Mouse (Mus musculus) ES-E14 (cell line): ENCODE data around the gene Klhdc7b. TPM values are rescaled to one million over a fixed set of nuclear protein-coding genes. Genes with fewer than 3 reads are reported as not detected.

Source experiments
- DNase-seq: peaks from one replicate; pipeline ENCODE4 v3.0.0-alpha.2; 2013; ENCODE audit warnings: low read depth, low spot score
- H3K27ac ChIP-seq: 2 replicates; pipeline ENCODE4 v1.5.1; 2012; ENCODE audit warnings: low read depth, mild to moderate bottlenecking, low read length, moderate library complexity, mixed read lengths; ENCODE audit not compliant: poor library complexity, insufficient read depth, severe bottlenecking
- H3K36me3 ChIP-seq: 2 replicates; pipeline ENCODE4 v1.6.1; 2012; ENCODE audit warnings: mild to moderate bottlenecking, low read length, moderate library complexity, mixed read lengths; ENCODE audit not compliant: control insufficient read depth, poor library complexity, insufficient read depth, severe bottlenecking
- H3K4me1 ChIP-seq, 2 experiments: fragments of 150-350 bp in 1 of 2; sonication (generic) in 1 of 2; 2 replicates each; pipeline ENCODE4 v1.6.1; 2012; ENCODE audit warnings: low read length in 2 of 2, mild to moderate bottlenecking in 1 of 2, mixed read lengths in 1 of 2; ENCODE audit not compliant: control insufficient read depth in 2 of 2, insufficient read depth in 2 of 2, poor library complexity in 1 of 2
- H3K4me3 ChIP-seq, 2 experiments: fragments of 150-350 bp in 1 of 2; sonication (generic) in 1 of 2; 2 replicates each; pipeline ENCODE4 v1.5.1; 2012; ENCODE audit warnings: low read length in 2 of 2, low read depth in 1 of 2, mild to moderate bottlenecking in 1 of 2, mixed read lengths in 1 of 2; ENCODE audit not compliant: insufficient read depth in 1 of 2, poor library complexity in 1 of 2, severe bottlenecking in 1 of 2
- H3K9ac ChIP-seq: 2 replicates; pipeline ENCODE4 v1.6.1; 2012; ENCODE audit warnings: low read depth, mild to moderate bottlenecking, low read length, mixed read lengths; ENCODE audit not compliant: poor library complexity, insufficient read depth, severe bottlenecking
- H3K9me3 ChIP-seq: fragments of 150-350 bp; sonication (generic); 2 replicates; pipeline ENCODE4 v1.6.1; 2012; ENCODE audit warnings: low read depth, mild to moderate bottlenecking, low read length; ENCODE audit not compliant: control insufficient read depth, insufficient read depth
- CHD2 ChIP-seq: IDR thresholded peaks from 2 replicates; pipeline ENCODE4 v1.6.1; 2014; ENCODE audit warnings: mild to moderate bottlenecking, low read depth, low read length, inconsistent platforms
- HCFC1 ChIP-seq: IDR thresholded peaks from 2 replicates; pipeline ENCODE4 v1.6.1; 2012; ENCODE audit warnings: low read length, inconsistent platforms, borderline replicate concordance; ENCODE audit not compliant: insufficient read depth
- MAFK ChIP-seq: IDR thresholded peaks from 2 replicates; pipeline ENCODE4 v1.6.1; 2014; ENCODE audit warnings: mild to moderate bottlenecking, low read depth, low read length, inconsistent platforms; ENCODE audit not compliant: insufficient read depth
- ZC3H11A ChIP-seq: IDR thresholded peaks from 2 replicates; pipeline ENCODE4 v1.6.1; 2012; ENCODE audit warnings: low read depth, mild to moderate bottlenecking, inconsistent platforms, low read length, borderline replicate concordance
- ZNF384 ChIP-seq: IDR thresholded peaks from 2 replicates; pipeline ENCODE4 v1.6.1; 2012; ENCODE audit warnings: low read depth, low read length, inconsistent platforms
- in situ Hi-C, 2 experiments: fragments of 600-800 bp; cut with MboI; formaldehyde crosslinking; loops; one replicate each; pipeline ENCODE4 v1.15.1; 2025; ENCODE audit warnings: low sequenced_read_pairs in 2 of 2, inconsistent platforms in 1 of 2; ENCODE audit not compliant: unreplicated experiment in 2 of 2
- total RNA-seq: library from RNA; depleted of rRNA; stranded (reverse); fragments of 300-350 nt; gene quantifications from 2 replicates; pipeline ENCODE4 v1.2.3, GENCODE M21; 2012

Klhdc7b gene
- total RNA-seq, 1 experiment, result 0.13 TPM

GRCm38 (mm10) chr15:89390081-89390480 is 5.4 kb downstream of the Klhdc7b start:
- no peak overlapping the region for H3K4me3 ChIP-seq
- no peak overlapping the region for H3K27ac ChIP-seq
- H3K4me1 ChIP-seq, result peaks cover 0 to 6% of the 10 kb centered on the region in 2 experiments; a peak in 1 of 4 replicates
- no peak overlapping the region for H3K9ac ChIP-seq
- no peaks in the 10 kb centered on the region for H3K36me3 ChIP-seq
- in situ Hi-C loops, result no loop called here
- no peaks in the 10 kb centered on the region for H3K9me3 ChIP-seq
- TF ChIP-seq ZC3H11A (no peak), ZNF384 (no peak), HCFC1 (no peak), MAFK (no peak), CHD2 (no peak)
- DNase-seq, result no peak

GRCm38 (mm10) chr15:89396883-89397282 is 12.2 kb downstream of the Klhdc7b start:
- TF ChIP-seq HCFC1, result no peak
- TF ChIP-seq MAFK, result no peak
- no peak for TF ChIP-seq ZNF384
- TF ChIP-seq CHD2, result no peak
- no peak for TF ChIP-seq ZC3H11A
- H3K36me3 ChIP-seq, result no peaks in the 10 kb centered on the region

DNA sequence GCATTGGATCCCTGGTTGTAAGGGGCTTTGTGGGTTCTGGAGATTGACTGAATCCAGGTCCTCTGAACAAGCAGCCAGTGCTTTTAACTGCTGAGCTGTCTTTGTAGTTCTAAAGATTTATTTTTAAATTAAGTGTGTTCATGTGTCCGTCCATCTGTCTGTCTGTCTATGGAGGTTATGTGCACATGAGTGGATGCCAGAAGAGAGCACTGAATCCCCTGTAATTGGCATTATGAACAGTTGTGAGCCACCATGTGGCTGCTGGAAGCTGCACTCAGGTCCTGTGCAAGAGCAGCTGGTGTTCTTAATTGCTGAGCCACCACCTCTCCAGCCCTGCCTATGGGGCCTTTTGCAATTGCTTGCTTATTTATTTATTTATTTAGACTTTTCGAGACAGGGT is 13.4 kb downstream of the Klhdc7b start:
- Histone ChIP-seq H3K36me3 (no peaks in the 10 kb centered on the region), H3K9me3 (no peaks in the 10 kb centered on the region), H3K9ac (no peak overlapping the region), H3K4me1 (peaks cover 0 to 5% of the 10 kb centered on the region in 2 experiments; a peak in 1 of 4 replicates), H3K27ac (no peak overlapping the region), H3K4me3 (no peak overlapping the region)
- TF ChIP-seq CHD2, result no peak
- TF ChIP-seq ZC3H11A, result no peak
- no peak for TF ChIP-seq ZNF384
- TF ChIP-seq MAFK, result no peak
- no peak for TF ChIP-seq HCFC1
- in situ Hi-C loops, result no loop called here
- no peak for DNase-seq

More at GRCm38 (mm10) chr15:89396883-89397282, 12.2 kb downstream of the Klhdc7b start:
- no peaks in the 10 kb centered on the region for H3K9me3 ChIP-seq
- DNase-seq, result no peak
- peaks cover 0 to 5% of the 10 kb centered on the region in 2 experiments; a peak in 1 of 4 replicates for H3K4me1 ChIP-seq
- no peak overlapping the region for H3K27ac ChIP-seq
- in situ Hi-C loops, result no loop called here
- H3K9ac ChIP-seq, result no peak overlapping the region
- no peak overlapping the region for H3K4me3 ChIP-seq

GRCm38 (mm10) chr15:89399716-89400115 is 15.0 kb downstream of the Klhdc7b start:
- H3K27ac ChIP-seq, result no peak overlapping the region
- H3K4me1 ChIP-seq, result peaks cover 0 to 5% of the 10 kb centered on the region in 2 experiments; a peak in 1 of 4 replicates
- no peak overlapping the region for H3K4me3 ChIP-seq
- H3K9me3 ChIP-seq, result no peaks in the 10 kb centered on the region
- TF ChIP-seq ZNF384, result no peak
- TF ChIP-seq MAFK, result no peak
- TF ChIP-seq CHD2, result no peak
- no peak for TF ChIP-seq HCFC1
- no peak for TF ChIP-seq ZC3H11A
- H3K36me3 ChIP-seq, result no peaks in the 10 kb centered on the region
- in situ Hi-C loops, result no loop called here
- no peak overlapping the region for H3K9ac ChIP-seq
- no peak for DNase-seq

DNA sequence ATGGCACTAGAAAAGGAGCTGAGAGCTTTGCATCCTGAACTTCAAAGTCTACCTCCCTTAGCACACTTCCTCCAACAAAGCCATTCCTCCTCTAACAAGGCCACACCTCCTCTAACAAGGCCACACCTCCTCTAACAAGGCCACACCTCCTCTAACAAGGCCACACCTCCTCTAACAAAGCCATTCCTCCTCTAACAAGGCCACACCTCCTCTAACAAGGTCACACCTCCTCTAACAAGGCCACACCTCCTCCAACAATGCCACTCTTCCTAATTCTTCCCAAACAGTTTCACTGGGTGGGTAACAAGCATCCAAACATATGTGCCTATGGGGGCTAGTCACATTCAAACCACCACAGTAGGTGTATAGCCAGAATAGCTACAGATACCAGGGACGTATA is 17.8 kb downstream of the Klhdc7b start:
- Histone ChIP-seq H3K27ac (no peak overlapping the region), H3K4me1 (peaks cover 0 to 10% of the 10 kb centered on the region in 2 experiments; a peak in 1 of 4 replicates), H3K9ac (no peak overlapping the region), H3K36me3 (no peaks in the 10 kb centered on the region), H3K4me3 (no peak overlapping the region), H3K9me3 (no peaks in the 10 kb centered on the region)
- in situ Hi-C loops, result no loop called here
- TF ChIP-seq CHD2 (no peak), MAFK (no peak), ZNF384 (no peak), ZC3H11A (no peak), HCFC1 (no peak)
- no peak for DNase-seq
